Mouse (Mus musculus): ENCODE results near the gene Fam117a.

The Fam117a gene

DNA sequence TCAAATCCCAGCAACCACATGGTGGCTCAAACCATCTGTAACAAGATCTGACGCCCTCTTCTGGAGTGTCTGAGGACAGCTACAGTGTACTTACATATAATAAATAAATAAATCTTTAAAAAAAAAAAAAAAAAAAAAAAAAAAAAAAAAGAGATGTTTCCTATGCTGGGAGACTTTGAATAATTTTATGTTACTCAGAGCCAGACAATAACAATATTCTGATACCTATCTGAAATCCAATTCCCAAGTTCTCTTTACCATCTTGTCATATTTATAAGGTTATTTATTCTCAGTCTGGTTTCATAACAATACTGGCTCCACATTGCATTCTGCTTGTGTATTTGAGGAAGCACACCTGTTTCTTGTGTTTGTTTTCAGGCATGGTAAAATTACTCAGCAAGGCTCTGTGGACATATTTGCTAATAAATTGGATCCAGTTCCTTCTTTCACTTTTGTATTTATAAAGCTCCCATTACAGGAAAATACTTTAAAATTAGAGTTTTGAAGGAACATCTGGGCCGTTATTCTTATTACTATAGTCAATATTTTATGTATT is 84.1 kb downstream of the Fam117a start:
- in situ Hi-C loops (cut with MboI) = no loop called here

DNA sequence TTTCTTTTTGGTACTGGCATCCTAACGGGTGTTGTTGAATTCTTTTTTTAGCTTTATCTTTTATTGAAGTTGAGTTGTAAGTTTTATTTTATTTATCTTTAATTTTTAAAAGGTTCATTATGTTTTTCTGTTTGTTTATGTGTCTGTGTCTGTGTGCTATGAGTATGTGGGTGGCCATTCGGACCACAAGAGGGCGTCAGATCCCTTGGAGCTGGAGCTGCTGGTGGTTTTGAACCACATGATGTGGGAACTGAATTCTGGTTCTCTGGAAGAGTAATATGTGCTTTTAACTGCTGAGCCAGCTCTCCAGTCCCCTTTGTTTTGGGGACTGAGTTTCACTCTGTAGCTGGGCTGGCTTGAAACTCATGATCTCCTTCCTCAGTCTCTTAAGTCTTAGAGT is 86.7 kb downstream of the Fam117a start:
- in situ Hi-C loops (cut with MboI) = no loop called here

DNA sequence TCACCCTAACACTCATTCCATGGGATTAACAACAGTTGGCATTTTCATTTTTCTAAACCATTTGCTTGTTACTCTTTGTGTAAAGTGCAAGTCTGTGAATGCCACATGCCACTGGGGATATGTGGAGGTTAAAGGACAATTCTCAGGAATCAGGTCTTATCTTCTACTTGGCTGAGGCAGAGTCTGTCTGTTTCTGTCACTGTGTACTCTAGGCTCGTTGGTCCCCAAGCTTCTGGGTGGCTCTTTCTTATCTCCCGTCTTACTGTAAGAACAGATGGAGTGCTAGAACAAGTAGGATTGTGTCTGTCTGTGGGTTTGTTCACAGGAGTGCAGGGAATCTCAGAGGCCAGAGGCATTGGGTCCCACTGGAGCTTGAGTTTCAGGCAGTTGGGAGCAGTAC is 94.5 kb downstream of the Fam117a start:
- in situ Hi-C loops (cut with MboI) = no loop called here
